Mouse (Mus musculus) cerebellum, postnatal 4 days (tissue): Measurements from ENCODE around the gene Sec14l4.
"Not testable (repeated sequence)": the region's sequence is repeated elsewhere in the genome, so short reads cannot be mapped to it uniquely, and the experiment has no call there.

Source experiments
- DNase-seq, 2 experiments: peaks; one replicate each; pipeline ENCODE4 v3.0.0; 2022; ENCODE audit warnings: low spot score in 2 of 2, mixed read lengths in 1 of 2

Gene Sec14l4

GRCm38 (mm10) chr11:4031126-4031941, at the start of gene Sec14l4:
TSS of gene Sec14l4 (plus strand) at chr11:4031462.
- no peak for DNase-seq

- no peak for DNase-seq
Measured at GRCm38 (mm10) chr11:3981536-3981935, 49.7 kb upstream of the Sec14l4 start.

- no peak for DNase-seq
Measured at GRCm38 (mm10) chr11:3982275-3983209, 48.7 kb upstream of the Sec14l4 start.

- no peak for DNase-seq
Measured at GRCm38 (mm10) chr11:3983291-3983862, 47.9 kb upstream of the Sec14l4 start, which contains the start of gene Gal3st1. TSS of gene Gal3st1 (plus strand) at chr11:3983636.

- no peak for DNase-seq
Measured at GRCm38 (mm10) chr11:3983863-3984745, 47.2 kb upstream of the Sec14l4 start.

- no peak for DNase-seq
Measured at GRCm38 (mm10) chr11:3989748-3990147, 41.5 kb upstream of the Sec14l4 start.

- no peak for DNase-seq
Measured at GRCm38 (mm10) chr11:3993132-3993531, 38.1 kb upstream of the Sec14l4 start.

- DNase-seq = no peak
Measured at GRCm38 (mm10) chr11:3993914-3994313, 37.3 kb upstream of the Sec14l4 start.

- DNase-seq = no peak
Measured at GRCm38 (mm10) chr11:3995511-3995910, 35.8 kb upstream of the Sec14l4 start.

- no peak for DNase-seq
Measured at GRCm38 (mm10) chr11:3996840-3997239, 34.4 kb upstream of the Sec14l4 start.

GRCm38 (mm10) chr11:3997978-3998720, 33.1 kb upstream of the Sec14l4 start:
- peak in 1 of 2 experiments; percentile 3 for DNase-seq

GRCm38 (mm10) chr11:3999547-3999946, 31.7 kb upstream of the Sec14l4 start:
- DNase-seq = no peak

- DNase-seq = peak; percentile 57 to 75
Measured at GRCm38 (mm10) chr11:4001603-4002002, 29.7 kb upstream of the Sec14l4 start.

- DNase-seq = no peak
Measured at GRCm38 (mm10) chr11:4005220-4005805, 25.9 kb upstream of the Sec14l4 start.

GRCm38 (mm10) chr11:4006462-4006861, 24.8 kb upstream of the Sec14l4 start:
- no peak for DNase-seq

GRCm38 (mm10) chr11:4012616-4013015, 18.6 kb upstream of the Sec14l4 start:
- DNase-seq = no peak

GRCm38 (mm10) chr11:4015796-4016195, 15.5 kb upstream of the Sec14l4 start:
- DNase-seq = not testable (repeated sequence)

GRCm38 (mm10) chr11:4022111-4022510, 9.2 kb upstream of the Sec14l4 start:
- not testable (repeated sequence) for DNase-seq

GRCm38 (mm10) chr11:4023321-4023720, 7.9 kb upstream of the Sec14l4 start:
- DNase-seq = no peak

GRCm38 (mm10) chr11:4027066-4027465, 4.2 kb upstream of the Sec14l4 start:
- no peak for DNase-seq
